Mouse (Mus musculus) liver, adult 2 months (tissue): ENCODE measurements around the gene Rasgrp1.

Experiments used
- CTCF ChIP-seq: fragments of 200-500 bp; IDR thresholded peaks from 2 replicates; pipeline ENCODE4 v1.5.1; 2011; ENCODE audit warnings: low read depth, low read length, control low read depth
- POLR2A ChIP-seq: fragments of 200-500 bp; IDR thresholded peaks from 2 replicates; pipeline ENCODE4 v1.6.1; 2011; ENCODE audit warnings: low read length, control low read depth; ENCODE audit not compliant: insufficient read depth; ENCODE audit errors: extremely low read depth

GRCm38 (mm10) chr2:117250001-117250510 is 92.7 kb downstream of the Rasgrp1 start:
- TF ChIP-seq POLR2A (no peak), CTCF (no peak)
